Mouse (Mus musculus): ENCODE measurements around the gene Wdr91.

Gene Wdr91

DNA sequence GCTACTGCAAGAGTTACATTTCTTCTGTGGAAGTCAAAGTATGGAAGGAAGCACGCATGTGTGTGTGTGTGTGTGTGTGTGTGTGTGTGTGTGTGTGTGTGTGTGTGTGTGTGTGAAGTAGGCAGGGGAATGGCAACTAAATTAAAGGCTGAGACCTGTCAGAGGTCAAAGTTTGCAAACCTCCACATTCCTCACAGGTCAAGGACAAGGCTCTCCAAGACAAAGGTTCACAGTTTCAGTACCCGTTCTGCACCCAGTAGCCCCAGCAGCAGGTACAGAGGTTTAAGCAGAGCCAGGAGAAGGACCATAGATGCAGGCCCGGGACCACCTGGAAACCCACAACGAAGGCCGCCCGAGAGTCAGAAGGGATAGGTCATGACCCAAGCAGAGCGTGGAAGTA is 8.5 kb upstream of the Wdr91 start:
- in situ Hi-C loops (cut with MboI, MseI) = no loop called here

DNA sequence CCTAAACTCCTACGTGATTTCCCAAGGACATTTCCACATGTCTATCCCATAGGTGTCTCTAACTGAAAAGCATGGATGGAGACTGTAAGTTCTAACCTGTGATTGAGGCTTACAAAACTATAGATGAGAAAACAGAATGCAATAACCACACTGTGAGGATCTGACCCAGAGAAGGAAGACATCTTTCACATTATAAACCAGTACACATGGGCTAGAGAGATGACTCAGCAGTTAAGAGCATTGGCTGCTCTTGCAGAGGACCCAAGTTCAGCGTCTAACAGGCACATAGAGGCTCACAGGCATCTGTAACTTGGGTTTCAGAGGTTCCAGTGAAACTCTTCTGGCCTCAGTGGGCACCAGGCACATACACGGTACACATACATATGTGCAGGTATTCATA is 3.8 kb upstream of the Wdr91 start:
- in situ Hi-C loops (cut with MboI, MseI) = no loop called here

DNA sequence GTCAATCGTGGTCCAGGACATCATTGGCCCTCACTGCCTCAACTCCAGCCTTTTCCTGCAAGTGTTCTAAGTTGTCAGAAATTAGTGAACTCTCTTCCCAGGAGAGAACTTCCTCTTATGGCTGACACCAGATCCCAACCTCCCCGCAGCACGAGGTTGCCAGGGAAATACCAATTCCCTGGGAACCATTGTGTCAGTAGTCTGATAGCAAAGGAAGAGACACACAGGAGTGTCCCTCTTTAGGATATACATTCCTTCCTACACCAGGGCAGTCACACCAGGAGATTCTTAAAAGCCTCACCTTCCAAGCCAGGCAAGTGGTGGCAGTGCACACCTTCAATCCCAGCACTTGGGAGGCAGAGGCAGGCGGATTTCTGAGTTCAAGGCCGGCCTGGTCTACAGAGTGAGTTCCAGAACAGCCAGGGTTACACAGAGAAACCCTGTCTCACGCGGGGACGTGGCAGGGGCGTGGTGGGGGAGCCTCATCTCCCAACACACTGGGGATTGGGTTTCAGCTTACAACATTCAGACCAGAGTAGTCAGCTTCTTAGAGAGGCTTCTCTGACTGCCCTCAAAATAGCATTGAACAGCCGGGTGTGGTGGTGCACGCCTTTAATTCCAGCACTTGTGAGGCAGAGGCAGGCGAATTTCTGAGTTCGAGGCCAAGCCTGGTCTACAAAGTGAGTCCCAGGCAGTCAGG is 2.8 kb upstream of the Wdr91 start:
- in situ Hi-C loops (cut with MboI, MseI) = no loop called here

DNA sequence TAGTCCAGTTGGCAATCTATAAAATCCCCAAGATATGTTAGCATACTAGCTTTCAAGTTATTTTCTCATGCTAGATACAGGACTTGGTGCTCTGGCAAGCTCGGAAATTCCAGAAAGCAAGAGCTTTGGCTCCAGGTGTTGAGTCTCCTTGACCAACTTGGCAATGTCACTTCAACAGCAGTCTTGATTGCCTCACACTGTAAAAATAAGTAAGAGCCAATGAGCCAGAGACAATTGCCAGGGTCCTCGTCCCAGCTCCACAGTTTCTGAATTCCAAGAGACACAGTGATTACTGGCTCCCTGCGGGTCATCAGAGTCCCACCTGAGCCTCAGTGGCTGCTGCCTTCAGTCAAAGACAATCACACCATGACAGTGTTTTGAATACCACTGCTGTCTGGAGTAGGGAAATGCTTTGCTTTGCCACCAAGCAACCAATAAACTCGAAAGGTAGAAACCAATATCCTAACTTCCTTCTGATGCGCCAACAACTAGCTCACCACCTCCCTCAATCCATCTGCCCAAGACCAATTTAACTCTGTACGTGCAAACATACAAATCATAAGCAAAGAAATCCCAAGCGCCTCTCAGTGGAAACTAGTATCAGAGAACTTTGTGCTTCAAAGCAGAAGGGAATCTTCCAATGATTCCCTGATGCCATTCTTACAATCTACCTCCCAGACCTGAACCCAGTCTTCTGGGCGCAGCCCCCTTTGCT is 888 bp downstream of the Wdr91 start:
- in situ Hi-C loops (cut with MboI, MseI) = no loop called here

DNA sequence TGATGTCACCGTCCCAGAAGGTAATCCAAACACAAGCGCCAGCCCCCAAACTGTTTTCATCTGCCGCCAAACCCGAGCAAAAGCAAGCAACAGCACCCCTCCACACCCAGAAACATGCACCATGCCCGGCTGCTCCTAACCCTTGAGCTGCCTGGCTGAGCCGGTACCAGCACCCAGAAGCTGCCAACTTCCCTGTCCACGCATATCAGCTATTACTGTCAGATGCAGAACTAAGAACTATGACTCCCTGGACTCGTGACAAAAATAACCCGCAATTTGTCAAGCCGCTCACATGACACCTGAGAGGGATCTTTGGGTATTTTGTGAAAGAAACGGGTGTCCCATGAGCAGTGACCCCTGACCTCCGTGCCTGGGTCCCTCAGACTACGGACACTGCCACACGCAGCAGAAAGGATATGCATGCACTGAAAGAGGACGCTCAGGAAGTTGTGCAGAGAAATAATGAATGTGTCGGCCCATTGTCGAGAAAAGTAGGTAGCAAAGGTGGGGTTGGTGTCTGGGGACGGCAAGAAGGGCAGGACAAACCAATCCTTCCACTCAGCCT is 2.9 kb downstream of the Wdr91 start:
- in situ Hi-C loops (cut with MboI, MseI) = no loop called here

DNA sequence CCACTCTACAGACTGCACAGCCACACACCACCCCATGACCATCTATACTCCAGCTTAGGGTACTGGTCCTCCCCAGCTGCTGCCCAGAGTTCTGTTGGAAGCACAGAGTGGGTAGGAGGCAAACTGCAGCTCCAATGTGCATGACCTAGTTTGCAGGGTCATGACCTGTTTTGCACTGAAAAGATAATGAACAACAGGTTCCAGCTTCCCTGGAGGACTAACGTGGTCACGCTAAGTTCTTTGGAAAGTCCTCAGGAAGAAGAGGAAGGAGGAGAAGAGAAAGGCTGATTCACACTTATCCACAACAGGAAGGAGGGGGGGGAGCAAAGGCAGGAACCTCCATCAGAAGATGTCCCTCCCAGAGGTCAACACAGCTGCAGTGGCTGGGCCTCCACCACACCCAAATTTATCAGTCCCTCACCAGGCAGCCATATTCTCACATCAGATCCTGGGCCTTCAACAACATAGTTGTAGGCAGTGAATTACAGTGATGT is 3.5 kb downstream of the Wdr91 start:
- in situ Hi-C loops (cut with MboI, MseI) = no loop called here

DNA sequence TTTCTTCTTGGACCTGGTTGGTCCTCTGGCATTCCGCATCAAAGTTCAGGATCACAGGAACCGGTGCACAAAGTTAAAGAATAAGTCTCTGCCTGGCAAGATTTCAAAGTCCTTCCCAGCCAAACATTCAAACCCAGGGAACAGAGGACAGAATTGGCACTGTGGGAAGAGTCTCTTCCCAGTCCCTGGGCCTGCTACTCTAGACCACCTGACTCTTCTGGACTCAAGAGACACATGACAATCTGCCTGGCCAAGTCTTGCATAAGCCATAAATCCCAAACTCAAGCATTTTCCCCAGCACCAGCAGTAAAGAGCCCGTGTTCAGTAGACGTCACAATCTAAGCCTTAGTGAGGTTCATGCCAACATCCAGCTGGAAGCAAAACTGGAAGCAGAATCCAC is 4.0 kb downstream of the Wdr91 start:
- in situ Hi-C loops (cut with MboI, MseI) = no loop called here

DNA sequence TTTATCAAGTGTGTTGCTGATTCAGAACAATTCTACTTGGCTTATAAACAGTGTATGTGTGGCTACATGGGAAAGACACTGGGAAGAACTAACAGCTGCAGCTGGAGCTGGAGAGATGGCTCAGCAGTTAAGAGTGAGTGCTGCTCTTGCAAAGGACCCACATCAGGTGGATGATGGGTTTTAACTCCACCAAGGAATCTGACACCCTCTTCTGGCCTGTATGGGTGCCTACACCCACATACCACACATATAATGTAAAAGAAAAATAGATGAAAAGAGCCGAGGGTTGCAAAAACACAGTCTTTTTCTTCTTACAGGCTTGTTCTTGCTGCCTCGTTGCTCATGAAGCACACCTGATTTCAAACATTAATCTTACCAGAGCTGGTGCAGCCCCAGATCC is 4.6 kb downstream of the Wdr91 start:
- in situ Hi-C loops (cut with MboI, MseI) = no loop called here

DNA sequence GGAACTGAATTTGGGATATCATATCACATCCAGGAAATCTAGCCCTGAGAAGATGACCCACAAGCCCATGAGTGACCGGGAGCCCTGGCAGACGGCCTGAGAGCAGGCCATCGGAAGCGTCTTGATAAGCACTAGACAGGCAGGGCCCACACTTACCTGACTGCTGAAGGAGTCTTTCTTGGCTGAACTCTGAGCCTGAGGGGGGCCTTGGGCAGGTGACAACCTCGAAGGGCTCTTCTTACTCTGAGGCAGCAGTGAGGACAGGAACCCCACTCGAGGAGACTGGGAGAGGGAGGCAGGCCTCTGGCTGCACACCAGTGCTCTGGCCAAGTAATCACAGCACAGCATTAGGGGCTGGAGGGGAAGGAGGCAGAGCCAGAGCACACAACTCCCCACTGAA is 6.3 kb downstream of the Wdr91 start:
- in situ Hi-C loops (cut with MboI, MseI) = no loop called here

DNA sequence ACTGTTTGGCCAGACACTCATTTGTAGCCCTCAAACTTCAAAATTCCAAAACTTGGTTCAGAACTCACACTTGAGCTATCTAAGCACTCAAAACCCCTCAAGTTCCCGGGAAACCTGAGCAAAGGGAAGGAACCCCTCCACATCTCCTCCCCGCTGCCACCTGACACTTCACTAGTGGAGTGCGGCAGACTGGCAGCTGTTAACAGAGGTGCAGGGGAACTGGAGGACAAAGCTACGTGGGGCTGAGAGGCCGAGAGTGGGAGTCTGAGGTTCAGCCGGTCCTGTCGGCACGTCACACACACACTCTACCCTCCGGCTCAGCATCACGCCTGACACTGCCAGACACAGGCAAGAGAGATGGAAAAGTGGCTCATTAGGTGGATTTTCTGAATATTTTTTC is 6.8 kb downstream of the Wdr91 start:
- in situ Hi-C loops (cut with MboI, MseI) = no loop called here

DNA sequence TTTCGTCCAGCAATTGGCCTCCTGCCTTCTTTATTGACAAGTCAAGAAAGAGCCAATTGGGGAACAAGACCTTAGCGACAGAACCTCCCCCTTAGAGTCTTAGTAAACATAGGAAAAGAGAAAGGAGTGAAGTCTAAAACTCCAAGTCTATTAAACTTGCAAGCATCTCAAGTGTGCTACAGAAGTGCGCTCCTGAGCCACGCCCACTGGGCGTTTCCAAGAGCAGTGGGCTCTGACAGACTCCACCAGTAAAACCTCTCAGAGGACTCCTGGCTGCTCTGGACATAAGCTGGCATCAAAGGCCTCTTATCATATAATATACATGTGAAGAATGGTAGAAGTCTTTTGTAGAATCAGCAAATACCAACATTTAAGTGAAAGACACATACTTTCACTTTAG is 7.2 kb downstream of the Wdr91 start:
- in situ Hi-C loops (cut with MboI, MseI) = no loop called here

DNA sequence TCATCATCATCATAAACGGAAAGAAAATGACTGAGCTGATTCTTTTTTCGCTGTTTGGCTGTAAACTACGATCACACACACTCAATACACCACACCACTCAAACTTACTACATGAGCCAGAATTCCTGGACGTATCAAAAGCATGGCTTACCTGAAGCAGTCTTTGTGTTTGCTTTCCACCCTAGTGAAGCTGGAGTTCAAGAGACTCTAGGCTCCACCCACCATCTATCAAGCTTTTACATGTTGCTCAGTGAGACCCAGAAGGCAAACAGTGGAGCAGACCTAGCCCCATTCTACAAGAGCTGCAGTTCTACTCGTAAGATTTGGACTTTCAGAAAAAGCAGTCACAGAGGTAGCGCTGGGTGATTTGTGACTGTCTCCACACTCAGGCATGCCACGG is 8.1 kb downstream of the Wdr91 start:
- in situ Hi-C loops (cut with MboI, MseI) = no loop called here

DNA sequence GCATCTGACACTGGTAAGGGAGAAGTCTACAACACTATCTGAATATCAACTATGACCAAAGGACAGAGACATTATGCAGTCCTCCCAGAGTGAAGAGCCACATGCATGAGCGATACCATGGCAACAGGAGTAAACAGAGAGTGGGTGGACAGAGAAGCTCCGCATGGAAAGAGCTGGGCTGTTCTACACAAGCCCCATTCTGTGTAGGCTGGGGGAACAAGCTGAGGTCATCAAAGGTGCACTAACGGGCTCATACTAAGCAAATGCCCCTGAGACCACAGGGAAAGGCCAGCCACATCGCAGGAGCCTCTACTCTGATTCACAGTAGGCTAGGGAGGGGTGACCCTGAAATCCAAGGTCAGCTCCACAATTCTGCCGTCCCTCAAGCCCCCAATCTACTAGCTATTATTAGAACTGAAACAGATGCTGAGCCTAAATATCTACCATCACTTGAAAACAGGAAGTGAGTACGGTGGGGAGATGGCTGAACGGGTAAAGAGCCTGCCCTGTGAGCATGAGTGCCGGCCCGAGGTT is 8.7 kb downstream of the Wdr91 start:
- in situ Hi-C loops (cut with MboI, MseI) = no loop called here

DNA sequence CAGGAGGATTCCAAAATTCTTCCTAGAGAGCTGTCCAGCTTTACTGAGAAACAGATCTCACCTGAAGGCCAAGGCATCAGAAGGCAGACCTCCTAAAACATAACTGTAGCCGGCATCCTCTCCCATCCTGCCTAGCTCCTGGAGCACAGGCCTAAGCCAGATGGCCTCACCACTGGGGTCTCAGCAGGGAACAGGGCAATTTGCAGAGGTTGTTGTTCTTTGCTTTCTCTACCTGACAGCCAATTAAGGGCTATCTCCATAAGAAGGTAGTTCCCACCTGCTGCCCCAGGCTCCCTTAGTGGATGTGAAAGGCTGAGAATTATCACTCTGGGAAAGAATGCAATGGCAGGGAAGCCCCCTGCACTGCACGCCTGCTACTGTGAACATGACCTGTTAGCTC is 9.7 kb downstream of the Wdr91 start:
- in situ Hi-C loops (cut with MboI, MseI) = no loop called here

DNA sequence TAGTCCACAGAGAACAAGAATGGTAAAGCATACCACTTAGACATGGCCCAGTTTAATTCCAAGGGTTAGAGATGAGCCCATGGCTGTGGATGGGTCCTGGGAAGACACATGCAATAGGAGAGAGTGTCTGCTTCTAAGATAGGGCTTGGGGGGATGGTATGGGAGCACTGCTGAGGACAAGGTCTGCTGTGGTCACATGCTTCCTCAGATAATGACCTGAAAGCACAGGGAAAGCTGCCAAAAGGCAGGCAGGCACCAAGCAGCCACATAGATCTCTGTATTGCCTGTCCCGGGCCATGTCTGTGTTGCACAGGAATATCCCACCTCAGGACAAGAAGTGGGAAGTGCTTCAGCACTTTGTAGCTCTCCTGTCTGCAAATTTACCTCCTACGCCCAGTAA is 11.5 kb downstream of the Wdr91 start:
- in situ Hi-C loops (cut with MboI, MseI) = no loop called here

DNA sequence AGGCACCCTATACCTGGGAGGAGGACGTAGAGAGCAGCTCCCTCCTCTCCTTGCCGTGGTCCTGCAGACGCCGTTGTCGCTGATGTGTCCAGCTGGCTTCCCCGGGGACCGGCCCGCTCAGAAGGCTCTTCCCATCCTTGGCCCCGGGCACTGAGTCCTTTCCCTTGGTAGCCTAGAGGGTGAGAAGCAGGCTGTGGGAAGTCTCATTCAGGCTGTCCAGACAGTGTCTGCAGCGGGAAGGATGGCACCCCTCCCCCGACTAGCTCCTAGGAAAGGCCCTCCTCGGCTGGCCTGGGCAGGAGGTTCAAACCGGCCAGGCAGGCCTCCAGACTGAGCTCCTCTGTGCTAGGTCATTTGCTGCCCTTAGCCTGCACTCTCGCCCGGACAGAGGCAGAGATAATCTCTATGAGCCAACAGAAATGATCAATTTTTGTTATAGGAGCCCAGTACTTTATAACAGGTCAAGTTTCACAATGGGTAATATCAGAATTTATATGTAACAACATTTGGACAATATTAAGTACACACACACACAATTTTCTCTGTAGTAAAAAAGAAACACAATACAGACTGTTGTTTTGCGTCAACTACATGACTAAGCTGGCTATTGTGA is 14.4 kb downstream of the Wdr91 start:
- in situ Hi-C loops (cut with MboI, MseI) = no loop called here

DNA sequence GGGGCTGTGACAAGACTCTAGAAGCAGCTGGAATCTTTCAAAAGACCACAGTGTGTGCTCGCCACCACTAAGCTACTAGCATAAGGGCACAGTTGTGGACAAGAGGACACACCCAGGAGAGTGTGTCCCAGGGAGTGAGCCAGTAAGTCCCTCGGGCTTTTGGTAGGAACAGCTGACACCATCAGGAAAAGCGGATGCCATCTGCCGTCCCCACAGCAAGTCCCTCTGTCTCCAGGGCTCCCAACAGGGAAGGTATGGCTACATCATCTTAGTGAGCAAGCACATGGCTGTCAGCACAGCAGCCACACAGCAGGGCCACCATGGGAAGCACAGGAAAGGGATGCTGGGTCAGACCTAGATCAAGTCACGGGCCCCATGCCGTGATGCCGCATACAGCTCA is 15.1 kb downstream of the Wdr91 start:
- in situ Hi-C loops (cut with MboI, MseI) = no loop called here

DNA sequence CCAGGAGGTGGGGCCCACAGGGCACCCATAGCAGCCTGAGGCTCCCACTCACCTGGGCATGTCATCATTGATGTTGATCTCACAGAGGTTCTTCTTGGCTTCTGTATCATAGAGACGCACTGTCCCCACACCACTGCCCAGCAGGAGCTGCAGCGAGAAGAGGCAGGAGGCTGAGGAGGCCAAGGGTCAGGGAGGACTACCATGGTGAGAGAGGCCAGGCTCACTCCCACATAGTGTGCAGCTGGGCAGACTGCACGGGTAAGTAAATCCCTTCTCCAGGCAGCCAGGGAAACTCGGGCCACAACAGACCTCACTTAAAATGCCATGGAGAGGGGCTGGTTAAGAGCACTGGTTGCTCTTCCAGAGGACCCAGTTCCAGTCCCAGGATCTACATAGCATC is 21.5 kb downstream of the Wdr91 start:
- in situ Hi-C loops (cut with MboI, MseI) = no loop called here

DNA sequence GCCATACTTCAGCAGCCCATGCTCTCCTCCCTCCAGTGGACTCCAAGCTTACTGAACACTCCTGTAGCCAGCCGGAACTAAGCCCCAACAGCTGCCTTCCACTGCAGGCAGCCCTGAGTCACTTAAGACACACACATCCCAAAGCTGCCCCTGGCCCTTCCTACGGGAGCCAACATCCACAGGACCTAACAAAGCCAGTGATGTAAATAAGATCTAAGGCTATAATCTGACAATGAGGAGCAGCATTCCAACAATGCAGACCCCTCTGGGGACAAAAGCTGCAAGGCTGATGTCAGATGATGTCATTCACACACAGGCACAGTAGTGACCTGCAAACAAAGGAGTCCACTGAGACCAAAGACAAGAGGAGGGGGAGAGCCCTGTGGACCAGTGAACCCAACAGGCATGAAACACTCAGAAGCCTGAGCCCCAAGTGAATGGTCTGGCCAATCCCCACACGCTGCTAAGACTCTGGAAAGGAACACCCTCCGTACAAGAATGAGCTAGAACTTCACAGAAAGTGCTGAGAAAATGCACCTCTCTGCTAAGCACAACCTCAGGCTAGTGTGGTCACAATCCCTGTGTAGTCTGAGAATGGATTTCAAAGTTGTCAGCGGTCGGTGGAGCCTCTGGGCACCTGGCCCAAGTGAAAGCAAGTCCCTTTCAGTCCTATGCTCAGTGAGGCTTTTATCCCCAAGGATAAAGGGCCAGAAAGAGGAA is 23.4 kb downstream of the Wdr91 start:
- in situ Hi-C loops (cut with MboI, MseI) = no loop called here

DNA sequence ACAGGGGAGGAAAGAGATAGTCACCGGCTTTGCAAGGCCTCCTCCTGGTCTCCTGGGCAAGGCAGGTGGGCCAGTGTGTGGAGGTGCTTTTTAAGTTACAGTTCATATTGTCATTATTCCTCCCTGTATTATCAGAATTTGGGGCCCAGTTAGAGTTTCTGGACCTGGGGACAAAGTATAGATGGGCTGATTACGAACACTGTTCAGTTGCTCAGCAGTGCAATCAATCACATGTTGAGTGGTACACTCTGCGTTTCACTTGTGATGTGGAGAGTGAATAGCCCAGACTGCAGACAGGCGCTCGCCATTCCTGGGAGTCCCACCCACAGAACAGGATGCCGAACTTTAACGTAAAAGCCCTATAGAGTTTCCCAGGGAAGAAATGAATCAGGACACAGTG is 26.0 kb downstream of the Wdr91 start:
- in situ Hi-C loops (cut with MboI, MseI) = no loop called here

DNA sequence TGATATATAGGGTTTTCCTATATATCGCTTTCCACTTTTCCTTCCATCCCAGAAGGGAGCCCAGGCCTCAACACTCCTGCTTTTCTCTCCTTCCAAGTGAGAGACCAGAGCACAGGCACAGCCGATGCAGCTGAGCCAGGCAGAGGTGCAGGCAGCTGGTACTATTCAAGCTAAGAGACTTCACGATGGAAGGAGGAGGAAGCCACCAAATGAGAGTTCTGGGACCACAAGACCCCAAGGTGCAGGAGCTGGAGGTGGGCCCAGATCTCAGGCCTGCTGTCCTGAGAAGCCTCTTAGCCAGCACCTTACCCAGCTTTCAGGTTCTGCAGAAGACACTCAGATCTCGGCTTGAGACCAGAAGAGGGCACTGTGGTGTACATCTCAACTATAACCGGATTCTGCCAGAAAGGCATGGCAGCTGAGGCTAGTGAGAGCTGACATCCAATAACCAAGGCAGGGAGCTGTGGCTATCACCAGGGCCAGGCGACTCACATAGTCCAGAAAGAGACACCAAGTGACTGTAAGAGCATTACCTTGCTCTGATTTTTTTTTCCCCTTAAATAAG is 30.7 kb downstream of the Wdr91 start:
- in situ Hi-C loops (cut with MboI, MseI) = loop anchor here (10.0 kb wide), 1 partner anchor 665 kb away; no protein-coding TSS in a partner anchor

All from T-helper 1 cell (primary cell).